Mouse (Mus musculus) stomach, postnatal 0 days (tissue): ENCODE data around the gene C5ar1.
"Not testable (repeated sequence)": the region's sequence is repeated elsewhere in the genome, so short reads cannot be mapped to it uniquely, and the experiment has no call there.

ENCODE experiments used
- CTCF ChIP-seq: IDR thresholded peaks from 2 replicates; pipeline ENCODE4 v1.5.1; 2016; ENCODE audit warnings: antibody characterized with exemption, low read depth, mild to moderate bottlenecking, moderate library complexity
- EP300 ChIP-seq: optimal IDR thresholded peaks from 2 replicates; pipeline ENCODE3; 2016; ENCODE audit warnings: antibody characterized with exemption

- TF ChIP-seq CTCF, EP300: not testable (repeated sequence)
These were observed 47.8 kb upstream of the C5ar1 start for GRCm38 (mm10) chr7:16307141-16307540.
